23 mouse cellular contexts compared by ENCODE assay signal in the genomic region with DNA sequence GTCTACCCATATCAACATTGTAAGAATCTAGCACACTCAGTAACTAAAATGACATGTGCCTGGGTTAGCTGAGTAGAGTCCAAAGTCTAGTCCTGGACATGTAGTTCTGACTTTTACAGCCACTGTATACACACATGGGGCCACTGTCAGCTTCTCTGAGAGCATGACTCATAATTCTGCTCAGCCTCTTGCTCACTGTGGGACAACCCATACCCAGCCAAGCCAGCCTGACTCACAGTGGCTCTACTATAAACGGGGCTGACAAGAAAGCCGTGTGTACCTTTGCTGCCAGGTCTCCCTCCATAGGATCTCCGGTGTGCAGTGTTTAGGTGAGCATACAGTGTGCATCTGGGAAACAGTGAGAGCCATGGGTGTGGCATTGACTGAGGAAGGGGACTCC. TPM values are rescaled to one million over a fixed set of nuclear protein-coding genes. Genes with fewer than 3 reads are reported as not detected.
DNase-seq lines count a peak whose midpoint lies in the region; ATAC-seq and TF ChIP-seq lines count a peak whose summit lies in the region.
"Had no signal": no experiment of that assay in that cellular context is flagged by ENCODE, and none has a peak within 500 bp of the region (broad histone marks: within the 10 kb centered on the region; RNA-seq: fewer than 3 reads in every experiment).

No protein-coding gene starts in this region.

- WGBS in kidney, postnatal 0 days = 77% methylated on average over 3 of the region's 3 CpGs
- WGBS in kidney, embryonic 14.5 days = 90% methylated on average over 3 of the region's 3 CpGs
- WGBS in small intestine, adult 2 months = 24% methylated on average over 3 of the region's 3 CpGs
- WGBS in kidney, embryonic 15.5 days = 86% methylated on average over 3 of the region's 3 CpGs

- H3K4me1 ChIP-seq in kidney, postnatal 0 days (replicated peaks; ENCODE audit: insufficient read depth, low read length) = no peaks in the 10 kb centered on the region
- no peaks in the 10 kb centered on the region for H3K4me1 ChIP-seq in kidney, embryonic 14.5 days (ENCODE audit: control insufficient read depth, insufficient read depth, low read length)
- H3K4me1 ChIP-seq in small intestine, adult 2 months (ENCODE audit: control insufficient read depth, insufficient read depth, insufficient read length, low read length) = peaks cover 19% of the 10 kb centered on the region
- no peaks in the 10 kb centered on the region for H3K4me1 ChIP-seq in kidney, embryonic 15.5 days
- H3K4me1 ChIP-seq: hindbrain, embryonic 15.5 days; limb, embryonic 13.5 days; midbrain, embryonic 13.5 days had no signal

- peak; percentile 67; the same call in 1 of the 2 replicates for TF ChIP-seq POLR2A in small intestine, adult 2 months (IDR thresholded peaks at IDR 0.05; ENCODE audit: low read depth, low read length)

- H3K27ac ChIP-seq in kidney, postnatal 0 days = no peak overlapping the region
- H3K27ac ChIP-seq in kidney, embryonic 14.5 days (ENCODE audit: low read depth, low read length) = no peak overlapping the region
- H3K27ac ChIP-seq in small intestine, adult 2 months (ENCODE audit: insufficient read depth, low read depth, low read length) = peak overlapping the region; percentile 96
- H3K27ac ChIP-seq in kidney, embryonic 15.5 days = no peak overlapping the region
- H3K27ac ChIP-seq: heart, adult 2 months; hindbrain, embryonic 15.5 days; limb, embryonic 13.5 days; midbrain, embryonic 13.5 days had no signal

- H3K36me3 ChIP-seq in kidney, postnatal 0 days (ENCODE audit: insufficient read depth, low read length) = no peaks in the 10 kb centered on the region
- H3K36me3 ChIP-seq in kidney, embryonic 14.5 days (ENCODE audit: control insufficient read depth, insufficient read depth, low read length) = no peaks in the 10 kb centered on the region
- H3K36me3 ChIP-seq in small intestine, adult 2 months (ENCODE audit: control insufficient read depth, insufficient read depth, low read length) = peaks cover 25% of the 10 kb centered on the region
- no peaks in the 10 kb centered on the region for H3K36me3 ChIP-seq in kidney, embryonic 15.5 days
- H3K36me3 ChIP-seq: hindbrain, embryonic 15.5 days; limb, embryonic 13.5 days; midbrain, embryonic 13.5 days had no signal

- H3K27me3 ChIP-seq in kidney, postnatal 0 days (ENCODE audit: insufficient read depth, low read length) = no peaks in the 10 kb centered on the region
- H3K27me3 ChIP-seq in kidney, embryonic 14.5 days (ENCODE audit: control insufficient read depth, insufficient read depth, low read length) = no peaks in the 10 kb centered on the region
- H3K27me3 ChIP-seq in small intestine, adult 2 months (ENCODE audit: control insufficient read depth, insufficient read depth, low read length) = no peaks in the 10 kb centered on the region
- H3K27me3 ChIP-seq in kidney, embryonic 15.5 days = no peaks in the 10 kb centered on the region
- H3K27me3 ChIP-seq: hindbrain, embryonic 15.5 days; limb, embryonic 13.5 days; midbrain, embryonic 13.5 days had no signal

- DNase-seq in kidney, postnatal 0 days (ENCODE audit: low spot score) = no peak
- DNase-seq in Muller cell, postnatal 12 days (ENCODE audit: inconsistent ontology term) = peak; percentile 77
- DNase-seq in adrenal gland, postnatal 36 days = peak; percentile 58 to 65
- no peak for DNase-seq in layer of hippocampus, postnatal 14 days (ENCODE audit: low spot score in 2 of 2)
- no peak for DNase-seq in lung, postnatal 14 days
- DNase-seq: heart, adult 2 months; kidney, adult 9 months; lung, embryonic 14.5 days; right cerebral cortex, postnatal 14 days had no signal

- no peak overlapping the region for H3K9ac ChIP-seq in kidney, postnatal 0 days (ENCODE audit: low read depth, low read length)
- H3K9ac ChIP-seq in kidney, embryonic 14.5 days (ENCODE audit: low read depth, low read length) = no peak overlapping the region
- H3K9ac ChIP-seq in kidney, embryonic 15.5 days = no peak overlapping the region
- H3K9ac ChIP-seq: hindbrain, embryonic 15.5 days; limb, embryonic 13.5 days; lung, embryonic 14.5 days; midbrain, embryonic 13.5 days had no signal

- no peaks in the 10 kb centered on the region for H3K9me3 ChIP-seq in kidney, postnatal 0 days (replicated peaks; ENCODE audit: low read length)
- no peaks in the 10 kb centered on the region for H3K9me3 ChIP-seq in kidney, embryonic 14.5 days (ENCODE audit: control insufficient read depth, low read length)
- H3K9me3 ChIP-seq in kidney, embryonic 15.5 days (replicated peaks) = no peaks in the 10 kb centered on the region
- H3K9me3 ChIP-seq: hindbrain, embryonic 15.5 days; midbrain, embryonic 13.5 days had no signal

- no peak overlapping the region for H3K4me2 ChIP-seq in kidney, postnatal 0 days (ENCODE audit: low read length)
- H3K4me2 ChIP-seq in kidney, embryonic 14.5 days (replicated peaks; ENCODE audit: low read depth, low read length) = no peak overlapping the region
- H3K4me2 ChIP-seq in kidney, embryonic 15.5 days = no peak overlapping the region
- H3K4me2 ChIP-seq: hindbrain, embryonic 15.5 days; limb, embryonic 13.5 days; lung, embryonic 14.5 days; midbrain, embryonic 13.5 days had no signal

- TF ChIP-seq CTCF in kidney, postnatal 0 days (IDR thresholded peaks at IDR 0.05; ENCODE audit: low read depth) = no peak
- no peak for TF ChIP-seq CTCF in small intestine, adult 2 months (IDR thresholded peaks at IDR 0.05; ENCODE audit: extremely low read depth, insufficient read length, insufficient replicate concordance, low read depth, low read length)

- peak; percentile 74; the same call in 1 of the 2 replicates for ATAC-seq in kidney, postnatal 0 days (replicated peaks; ENCODE audit: low FRiP score, low read depth)
- ATAC-seq in kidney, embryonic 14.5 days (ENCODE audit: low FRiP score, low TSS enrichment) = no peak
- ATAC-seq in kidney, embryonic 15.5 days (replicated peaks; ENCODE audit: low FRiP score) = no peak
- ATAC-seq: forebrain, embryonic 14.5 days; midbrain, embryonic 13.5 days had no signal

- H3K4me3 ChIP-seq in kidney, postnatal 0 days (replicated peaks; ENCODE audit: low read depth, low read length) = no peak overlapping the region
- H3K4me3 ChIP-seq in kidney, embryonic 14.5 days (ENCODE audit: low read length) = no peak overlapping the region
- no peak overlapping the region for H3K4me3 ChIP-seq in small intestine, adult 2 months (ENCODE audit: low read depth, low read length)
- H3K4me3 ChIP-seq in kidney, embryonic 15.5 days (replicated peaks) = no peak overlapping the region
- H3K4me3 ChIP-seq: heart, adult 2 months; hindbrain, embryonic 15.5 days; limb, embryonic 13.5 days; midbrain, embryonic 13.5 days had no signal

RNA-seq across cellular contexts. Expression of a gene that starts 19.2 kb away (rescaled TPM):
- 24.6 and 26.1 TPM in 2 replicates for polyA plus RNA-seq in kidney, postnatal 0 days (2015; fragmentation: Nextera tagmentation; extraction: Ambion mirVana)
- 2.8 and 4.4 TPM in 2 replicates for polyA plus RNA-seq in kidney, embryonic 14.5 days (2014; fragmentation: Nextera tagmentation; extraction: Ambion mirVana)
- total RNA-seq in adrenal gland, postnatal 36 days (2021) = not detected
- polyA plus RNA-seq in small intestine, adult 2 months (2012; rRNA removed) = 13.8 and 41.7 TPM in 2 replicates
- total RNA-seq in layer of hippocampus, postnatal 14 days (2021) = not detected
- polyA plus RNA-seq in kidney, embryonic 15.5 days (2015; fragmentation: Nextera tagmentation; extraction: Ambion mirVana) = 8.9 and 9.4 TPM in 2 replicates
- total RNA-seq: ES-E14; gastrocnemius, adult 8-10 months; heart, adult 2 months; layer of hippocampus, adult 8-10 months; left cerebral cortex, adult 8-10 months had no signal
- polyA plus RNA-seq: C2C12; cerebellum, adult 2 months; forebrain, embryonic 14.5 days; heart, adult 2 months; heart, postnatal 0 days; hindbrain, embryonic 15.5 days; limb, embryonic 13.5 days; lung, embryonic 14.5 days; midbrain, embryonic 13.5 days had no signal

RNA-seq across cellular contexts. Expression of a gene that starts 28.0 kb away (rescaled TPM):
- polyA plus RNA-seq in kidney, postnatal 0 days (2015; fragmentation: Nextera tagmentation; extraction: Ambion mirVana) = 1.0 and 1.3 TPM in 2 replicates
- 1.6 and 2.0 TPM in 2 replicates for polyA plus RNA-seq in kidney, embryonic 14.5 days (2014; fragmentation: Nextera tagmentation; extraction: Ambion mirVana)
- total RNA-seq in adrenal gland, postnatal 36 days (2021) = 1 to 10 TPM; 5.0 to 7.4 TPM
- 4.3 and 17.0 TPM in 2 replicates for polyA plus RNA-seq in small intestine, adult 2 months (2012; rRNA removed)
- total RNA-seq in layer of hippocampus, postnatal 14 days (2021) = 10 to 100 TPM; 55.2 to 55.7 TPM
- polyA plus RNA-seq in kidney, embryonic 15.5 days (2015; fragmentation: Nextera tagmentation; extraction: Ambion mirVana) = 1.6 TPM in 2 replicates

Comparison
In these comparisons a context has a peak if more than half of its experiments do, and no peak if none do; other contexts are left out.
1. DNase-seq: peak in Muller cell, postnatal 12 days (single experiment) and adrenal gland, postnatal 36 days (2 of 2); none in kidney, postnatal 0 days (single experiment), layer of hippocampus, postnatal 14 days (0 of 2) and lung, postnatal 14 days (single experiment).